Mouse (Mus musculus) gastrocnemius, postnatal 10 days (tissue): ENCODE measurements at regions not wholly inside any gene's neighbourhood (a gene's known extent, or its start where the extent isn't known, plus 50 kb on each side); places are given as distances from the start of the nearest gene placed in this dataset.
"Not testable (repeated sequence)": the region's sequence is repeated elsewhere in the genome, so short reads cannot be mapped to it uniquely, and the experiment has no call there.

ENCODE experiments used
- DNase-seq: peaks from one replicate; pipeline ENCODE4 v3.0.0; 2021; ENCODE audit warnings: mixed read lengths

DNA sequence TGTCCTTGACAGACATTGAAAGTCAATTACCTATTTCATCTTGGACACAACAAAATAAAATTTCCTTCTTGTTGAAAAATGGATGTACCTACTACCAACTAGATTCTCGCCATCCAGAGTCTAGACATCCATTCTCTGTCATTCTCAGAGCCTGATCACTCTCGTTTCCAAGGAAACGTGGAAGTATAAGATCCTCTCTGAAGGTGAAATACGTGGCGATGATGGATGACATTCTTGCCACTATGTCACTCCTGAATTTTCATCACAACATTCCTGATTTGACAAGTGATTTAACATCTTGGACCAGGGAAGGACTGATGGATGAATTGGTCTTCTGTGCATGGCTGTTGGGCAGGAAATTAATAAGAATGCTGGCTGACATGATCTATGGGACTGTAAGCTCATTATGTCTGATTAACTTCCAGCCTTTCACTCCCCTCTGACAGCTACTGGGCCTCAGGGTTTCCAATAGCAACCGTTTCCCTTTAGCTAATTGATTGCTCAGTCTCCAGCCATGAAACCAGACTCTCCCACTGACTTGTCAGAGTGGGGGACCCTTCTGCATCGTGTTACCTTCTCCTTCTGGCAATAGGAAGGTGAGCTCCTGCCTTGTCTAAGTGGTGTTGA, 140.7 kb upstream of the Gm12728 start:
- DNase-seq: no peak

DNA sequence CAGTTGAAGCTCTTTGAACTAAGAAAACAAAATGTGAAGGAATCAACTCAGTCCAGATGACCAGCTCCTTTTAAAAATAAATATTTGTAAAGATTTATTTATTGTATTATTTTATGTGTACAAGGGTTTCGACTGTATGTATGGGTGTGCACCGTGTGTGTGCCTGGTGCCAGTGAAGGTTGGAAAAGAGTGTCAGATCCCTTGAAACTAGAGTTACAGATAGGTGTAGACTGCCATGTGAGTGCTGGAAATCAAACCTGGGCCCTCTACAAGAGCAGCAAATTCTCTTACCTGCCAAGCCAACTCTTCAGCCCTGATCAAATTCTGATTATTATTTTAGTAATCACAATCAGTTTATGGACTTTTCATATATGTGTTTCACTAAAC, 140.2 kb upstream of the Gm12728 start:
- DNase-seq: no peak

DNA sequence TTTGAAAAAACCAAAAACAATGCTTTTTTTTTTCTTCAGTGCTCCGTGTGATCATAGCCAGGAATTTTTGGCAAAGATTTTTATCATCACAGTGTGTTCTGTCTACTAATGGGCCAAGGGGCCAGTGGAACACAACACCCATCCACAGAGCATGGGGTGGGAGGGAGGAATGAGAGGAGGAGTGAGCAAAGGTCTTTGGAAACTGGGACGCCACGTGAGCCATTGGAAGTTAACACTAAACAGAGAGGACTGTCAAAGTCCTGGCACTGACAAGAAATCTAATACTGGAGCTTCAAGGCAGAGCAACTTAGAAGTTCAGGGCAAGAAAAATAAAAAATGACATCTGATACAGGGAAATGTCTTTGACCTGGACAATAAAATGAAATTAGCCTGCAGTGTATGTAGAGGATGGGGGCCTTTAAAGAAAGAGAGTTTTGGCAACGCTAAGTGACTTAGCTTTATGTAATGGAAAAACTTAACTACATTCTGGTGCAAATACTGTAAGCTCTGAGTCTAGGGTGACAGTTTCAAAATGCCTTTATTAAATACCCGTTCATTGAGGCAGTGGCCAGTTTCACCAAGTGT, 133.5 kb upstream of the Gm12728 start:
- peak; percentile 10 for DNase-seq

DNA sequence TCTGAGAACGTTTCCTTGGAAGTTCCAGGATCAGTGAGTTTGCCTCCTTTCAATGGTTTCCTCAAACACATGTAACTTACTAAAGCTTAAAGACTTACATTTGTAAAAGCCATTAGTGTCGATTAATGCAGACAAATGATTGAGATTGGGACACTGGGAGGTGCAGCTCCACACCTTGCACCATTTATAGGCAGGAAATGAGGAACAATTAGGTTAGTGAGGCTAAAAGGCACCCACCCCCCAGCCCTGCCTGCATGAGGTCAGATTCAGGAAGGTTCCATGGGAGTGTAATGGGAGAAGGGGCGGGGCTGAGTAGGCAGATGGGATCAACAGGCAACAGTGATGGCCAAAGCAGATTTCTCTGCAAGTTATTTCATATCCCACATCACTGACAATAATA, 131.1 kb upstream of the Gm12728 start:
- no peak for DNase-seq

DNA sequence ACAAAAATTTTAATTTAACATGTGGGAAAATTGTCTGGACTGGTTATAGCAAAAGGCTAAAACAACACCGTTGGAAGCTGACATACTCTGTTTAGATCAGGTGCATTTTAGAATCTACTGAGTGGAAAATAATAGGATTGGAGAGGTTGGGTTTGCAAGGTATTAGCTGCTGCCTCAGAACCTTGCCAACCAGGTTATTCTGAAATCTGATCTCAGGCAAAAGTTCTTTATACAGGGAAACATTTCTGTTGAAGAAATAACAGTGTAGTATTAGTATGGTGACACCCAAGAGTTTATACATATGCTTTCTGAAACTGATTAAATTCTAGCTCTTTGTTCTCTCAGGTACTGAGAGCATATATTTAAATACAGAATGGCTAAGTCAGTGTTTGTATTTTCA, 113.0 kb upstream of the Gm12728 start:
- no peak for DNase-seq

DNA sequence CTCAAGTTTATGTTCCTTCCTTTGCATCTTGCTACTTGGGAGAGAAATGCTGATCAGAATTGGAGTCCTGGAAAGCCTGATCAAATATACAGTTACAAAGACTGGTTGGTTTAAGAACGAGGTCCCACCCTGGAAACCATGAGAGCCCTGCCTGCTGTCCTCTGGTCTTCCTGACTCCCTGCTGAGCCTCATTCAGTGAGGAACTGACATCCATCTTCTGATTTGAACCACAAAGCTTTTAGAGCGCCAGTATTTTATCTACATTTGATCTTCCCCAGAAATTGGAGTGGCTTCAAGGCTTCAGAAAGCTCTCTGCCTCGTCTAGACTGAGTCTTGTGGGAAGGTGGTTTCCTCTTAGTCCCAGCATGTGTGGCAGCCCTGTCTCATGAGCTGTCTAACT, 99.0 kb upstream of the Gm12728 start:
- no peak for DNase-seq

DNA sequence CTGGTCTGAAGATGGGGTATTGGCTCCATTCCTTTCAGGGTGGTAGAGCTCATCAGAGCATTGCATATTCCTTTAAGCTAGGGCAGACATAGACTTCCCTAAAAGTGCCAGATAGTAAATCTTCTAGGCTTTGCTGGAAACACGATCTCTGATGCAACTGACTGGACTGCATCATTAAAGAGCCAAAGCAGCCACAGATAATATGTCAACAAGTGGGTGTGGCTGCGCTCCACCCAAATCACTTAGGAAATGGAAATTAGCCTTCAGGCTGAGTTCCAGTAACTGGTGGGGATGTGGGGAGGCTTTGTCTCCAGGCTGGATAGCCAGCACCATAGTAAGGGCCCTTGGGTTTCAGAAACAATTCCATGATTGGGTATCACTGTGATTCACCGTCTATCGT, 97.3 kb upstream of the Gm12728 start:
- DNase-seq: no peak

DNA sequence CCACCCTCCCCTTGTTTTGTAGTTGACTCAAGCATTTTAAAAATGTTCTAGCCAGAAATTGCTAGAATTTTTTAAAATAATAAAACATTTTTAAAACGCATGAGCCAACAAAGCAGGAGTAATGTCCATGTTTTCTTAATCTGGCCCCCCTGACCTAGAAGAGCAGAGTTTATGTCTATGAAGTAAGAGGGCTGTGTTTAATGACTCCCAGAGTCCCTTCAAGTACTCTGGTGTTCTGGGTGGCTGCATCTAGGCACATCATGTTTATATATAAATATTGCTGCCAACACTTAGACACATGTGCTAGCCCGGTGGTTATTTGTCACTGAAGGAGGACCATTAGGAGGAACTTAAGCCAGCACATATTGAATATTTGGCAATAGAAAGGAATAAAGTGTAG, 93.8 kb upstream of the Gm12728 start:
- no peak for DNase-seq

DNA sequence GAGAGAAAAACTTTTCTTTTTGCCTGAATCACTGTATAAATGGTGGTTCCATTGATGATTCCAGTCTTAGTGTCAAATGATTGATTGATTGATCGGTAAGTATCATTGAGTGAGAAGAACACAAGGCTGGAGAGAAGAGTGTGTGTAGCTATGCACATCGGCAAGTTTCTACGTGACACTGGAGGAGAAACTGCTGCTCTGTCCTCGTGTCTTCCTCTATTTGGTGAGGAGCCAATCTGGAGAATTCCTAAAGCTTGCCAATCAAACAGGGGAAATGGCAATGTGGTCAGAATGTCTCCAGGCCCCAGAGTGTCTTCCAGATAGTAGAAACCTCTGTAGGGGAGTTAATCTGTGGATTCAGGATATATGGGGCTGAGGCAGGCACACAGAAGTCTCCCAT, 92.5 kb upstream of the Gm12728 start:
- DNase-seq: no peak

DNA sequence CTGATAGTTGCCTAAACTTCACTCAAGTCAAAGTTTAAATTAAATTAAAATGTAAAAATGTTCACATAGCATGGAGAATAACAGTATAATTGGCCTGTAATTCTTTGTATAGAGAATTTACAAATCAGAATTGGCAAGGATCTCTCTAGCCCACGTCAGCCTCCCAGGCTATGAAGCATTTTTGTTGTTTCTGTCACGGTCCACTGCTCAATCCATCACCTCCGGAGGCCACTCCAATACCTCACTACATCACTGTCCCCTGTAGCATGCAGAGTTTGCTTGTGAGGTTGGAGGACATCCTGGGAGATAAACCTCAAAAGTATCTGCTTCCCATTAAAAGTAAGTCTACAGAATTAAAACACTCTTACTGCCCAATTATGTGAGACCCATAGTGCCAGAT, 87.6 kb upstream of the Gm12728 start:
- DNase-seq: no peak

DNA sequence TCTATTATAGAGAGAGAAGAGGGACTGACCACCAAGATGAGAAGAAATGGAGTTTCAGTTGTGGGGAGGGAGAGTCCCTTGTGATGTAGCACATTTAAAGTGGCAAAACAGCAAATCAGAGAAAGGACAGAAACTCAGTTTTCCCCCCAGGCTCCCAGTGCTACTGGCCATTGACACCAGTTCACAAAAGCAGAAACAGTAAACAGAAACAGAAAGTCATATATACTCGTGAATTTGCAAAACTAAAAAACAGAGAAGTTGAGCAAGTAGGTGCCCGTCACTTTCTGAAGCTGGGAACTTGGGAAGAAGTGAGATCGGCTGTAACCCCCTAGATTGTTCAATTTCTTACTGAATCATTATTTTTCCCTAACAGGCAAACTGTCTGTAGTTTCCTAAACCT, 86.3 kb upstream of the Gm12728 start:
- DNase-seq: no peak

DNA sequence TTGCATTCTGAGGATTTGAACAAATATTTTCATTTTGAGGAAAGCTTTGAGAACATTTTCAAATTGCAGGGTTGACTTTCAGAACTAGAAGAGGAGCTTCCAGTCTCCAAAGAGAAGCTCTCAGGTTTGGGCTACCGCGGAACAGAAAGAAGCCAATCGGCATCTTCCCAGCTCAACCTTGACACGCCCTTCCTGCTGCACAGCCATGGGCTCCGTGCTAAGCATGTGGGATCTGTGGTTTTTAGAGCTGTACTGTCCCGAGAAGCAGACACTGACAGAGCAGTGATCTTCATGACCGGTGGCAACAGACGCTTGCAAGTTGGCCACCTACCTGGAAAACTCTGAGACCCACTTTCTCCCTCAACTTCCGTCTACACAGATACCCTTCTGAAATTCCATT, 85.4 kb upstream of the Gm12728 start:
- DNase-seq: no peak

DNA sequence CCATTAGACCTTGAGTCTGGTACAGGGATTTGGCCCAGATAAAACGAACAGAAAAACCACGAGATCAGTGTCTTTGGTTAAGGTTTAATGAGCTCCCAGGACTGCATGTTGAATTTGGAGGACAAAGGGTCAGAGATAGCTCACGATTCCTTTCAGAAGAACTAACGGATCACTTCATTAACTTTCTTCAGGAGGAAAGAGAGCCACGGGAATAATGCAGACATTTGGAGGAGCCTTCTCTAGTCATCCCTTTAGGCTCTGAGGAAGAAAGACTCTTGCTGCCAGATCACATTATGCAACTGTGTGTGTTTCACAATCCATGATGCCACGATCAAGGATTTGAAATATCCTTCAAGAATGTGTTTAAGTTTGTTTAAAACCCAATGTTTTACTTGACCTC, 83.7 kb upstream of the Gm12728 start:
- no peak for DNase-seq

DNA sequence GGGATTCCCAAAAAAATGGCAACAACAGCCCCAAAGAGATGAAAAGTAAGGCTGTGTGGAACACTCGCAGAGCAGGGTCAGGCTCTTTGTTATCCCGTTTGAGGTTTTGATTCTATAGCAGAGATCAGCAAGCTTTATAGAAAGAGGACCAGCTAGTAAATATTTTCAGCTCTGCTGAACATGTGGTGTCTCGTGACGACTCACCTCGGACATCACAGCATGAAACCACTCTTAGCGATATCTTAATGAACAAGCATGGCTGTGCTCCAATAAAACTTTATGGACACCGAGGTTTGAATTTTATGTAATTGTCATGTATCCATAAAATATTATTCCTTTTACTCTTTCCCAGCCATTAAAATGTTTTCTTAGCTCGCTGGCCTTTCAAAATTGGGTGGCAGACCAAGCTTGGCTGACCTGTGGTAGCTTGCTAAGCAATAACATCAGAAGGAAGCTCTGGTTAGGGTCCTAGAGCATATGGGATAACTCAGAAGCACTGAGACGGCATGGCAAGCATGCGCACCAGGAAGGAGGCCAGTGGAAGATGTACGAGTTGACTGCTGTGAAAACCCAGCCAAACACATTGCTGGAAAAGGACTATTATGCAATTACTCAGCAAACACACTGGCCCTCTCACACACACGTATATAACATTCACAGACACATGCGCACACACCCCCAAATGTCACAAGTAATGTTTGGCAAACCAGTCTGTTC, 81.4 kb upstream of the Gm12728 start:
- no peak for DNase-seq

DNA sequence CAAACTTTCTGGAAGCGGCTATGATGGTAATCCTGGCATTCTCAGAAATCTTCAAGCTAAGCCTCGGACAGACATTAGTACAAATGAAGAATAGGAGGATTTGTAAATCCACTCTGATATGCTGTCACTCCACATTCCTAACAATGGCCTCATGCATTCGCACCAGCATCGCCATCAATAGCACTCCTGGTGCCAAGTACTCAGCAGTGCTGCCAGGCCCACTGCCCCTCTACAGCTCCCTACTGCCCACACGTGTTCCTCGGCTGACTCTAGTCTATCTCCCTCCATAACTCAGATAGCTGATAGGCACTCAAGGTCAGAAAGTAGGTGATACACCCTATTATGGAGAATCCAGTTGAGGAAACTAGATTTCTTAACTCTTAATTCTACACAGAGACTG, 75.7 kb upstream of the Gm12728 start:
- no peak for DNase-seq

DNA sequence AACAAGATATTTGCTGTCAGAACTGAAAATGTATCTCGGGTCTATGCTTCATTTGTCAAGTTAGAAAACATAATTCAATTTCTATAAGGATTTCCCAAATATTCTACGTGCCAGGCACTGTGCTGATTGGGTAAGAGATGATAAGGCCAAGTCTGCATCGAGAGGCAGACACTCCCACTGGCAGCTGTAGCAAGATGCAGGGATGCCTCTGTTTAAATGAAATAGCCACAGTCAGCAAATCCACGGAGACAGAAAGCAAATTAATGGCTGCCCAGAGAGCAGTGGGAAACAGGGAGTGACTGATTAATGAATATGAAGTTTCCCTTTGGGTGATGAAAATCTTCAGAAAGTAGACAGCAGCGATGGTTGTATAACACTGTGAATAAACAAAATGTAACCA, 71.6 kb upstream of the Gm12728 start:
- DNase-seq: no peak

DNA sequence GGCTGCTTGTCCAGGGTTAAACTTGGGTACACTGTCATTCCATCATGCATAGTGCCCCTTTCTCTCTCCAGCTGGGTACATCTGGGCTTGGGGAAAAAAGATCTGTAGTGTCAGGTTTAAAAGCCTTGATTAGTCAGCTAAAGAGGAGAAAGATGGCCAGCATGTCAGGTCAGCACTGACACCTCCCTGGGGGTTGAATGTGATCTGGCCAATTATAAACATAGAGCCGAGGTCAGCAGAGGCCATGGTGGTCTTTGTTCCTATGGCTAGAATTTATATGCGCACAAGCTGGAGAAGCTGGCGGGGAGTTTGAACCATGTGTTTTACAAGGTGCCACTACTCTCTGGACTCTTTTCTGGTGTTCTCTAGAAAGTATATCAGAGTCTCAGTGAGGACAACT, 61.0 kb upstream of the Gm12728 start:
- no peak for DNase-seq

DNA sequence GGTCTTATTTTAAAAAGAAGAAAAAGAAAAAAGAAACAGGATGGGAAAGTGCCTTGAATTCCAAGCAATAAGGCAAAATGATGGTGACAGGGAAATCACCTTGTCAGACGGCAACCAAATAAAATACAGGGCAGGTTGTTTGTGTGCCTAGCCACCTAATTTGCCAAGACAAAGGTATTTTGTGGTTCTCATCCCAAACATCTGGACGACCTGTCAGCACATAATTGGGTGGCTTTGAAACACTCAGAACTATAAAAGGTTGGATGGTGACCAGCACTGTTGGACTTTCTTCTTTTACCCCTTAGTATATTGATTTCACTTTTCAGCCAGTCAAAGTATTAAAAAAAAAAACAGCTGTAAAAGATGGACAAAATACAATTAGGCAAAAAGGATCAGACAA, 58.8 kb upstream of the Gm12728 start:
- DNase-seq: no peak

DNA sequence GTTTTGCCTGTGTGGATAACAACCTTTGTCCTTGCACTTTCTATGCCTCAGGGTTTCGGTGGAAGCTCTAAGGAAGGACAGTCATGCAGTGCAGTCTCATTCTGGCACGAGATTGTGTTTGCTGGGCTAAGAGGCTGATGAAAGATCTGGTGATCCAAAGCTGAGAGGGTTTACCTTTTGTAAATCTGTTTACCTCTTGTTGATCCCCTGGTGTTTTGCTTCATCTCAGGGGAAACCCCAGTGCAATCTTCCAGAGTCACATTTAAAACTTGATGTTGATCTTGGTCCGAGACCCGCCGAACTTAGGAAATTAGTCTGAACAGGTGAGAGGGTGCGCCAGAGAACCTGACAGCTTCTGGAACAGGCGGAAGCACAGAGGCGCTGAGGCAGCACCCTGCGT, 54.6 kb upstream of the Gm12728 start:
- not testable (repeated sequence) for DNase-seq
